Mouse (Mus musculus): Measurements from ENCODE around the gene Gprc5c. TPM values are rescaled to one million over a fixed set of nuclear protein-coding genes. Genes with fewer than 3 reads are reported as not detected.

Gene Gprc5c
- polyA plus RNA-seq, 1 experiment from 2014 or later = 23.5 TPM

GRCm38 (mm10) chr11:114823199-114823725 is 27.7 kb upstream of the Gprc5c start:
- H3K9ac ChIP-seq (replicated peaks; ENCODE audit: low read depth, low read length) = no peak overlapping the region; the same call in 1 of the 2 replicates
- no peak overlapping the region for H3K4me2 ChIP-seq (replicated peaks; ENCODE audit: low read depth, low read length)
- no peaks in the 10 kb centered on the region for H3K27me3 ChIP-seq (ENCODE audit: control insufficient read depth, insufficient read depth, low read length)
- H3K36me3 ChIP-seq (ENCODE audit: control insufficient read depth, insufficient read depth, low read length) = no peaks in the 10 kb centered on the region
- H3K27ac ChIP-seq (ENCODE audit: low read length) = no peak overlapping the region
- peaks cover 15% of the 10 kb centered on the region for H3K4me1 ChIP-seq (ENCODE audit: control insufficient read depth, insufficient read depth, low read length)
- no peak overlapping the region for H3K4me3 ChIP-seq (ENCODE audit: low read depth, low read length)
- WGBS = 6% methylated on average over 11 of the region's 11 CpGs
- no peaks in the 10 kb centered on the region for H3K9me3 ChIP-seq (ENCODE audit: control insufficient read depth, low read depth, low read length)
- no peak for ATAC-seq (ENCODE audit: insufficient number of reproducible peaks, insufficient read depth, low FRiP score, low read depth)

- Histone ChIP-seq H3K27ac (ENCODE audit: low read length) (no peak overlapping the region; the same call in 1 of the 2 replicates), H3K4me3 (ENCODE audit: low read depth, low read length) (no peak overlapping the region), H3K4me1 (ENCODE audit: control insufficient read depth, insufficient read depth, low read length) (peaks cover 26% of the 10 kb centered on the region), H3K4me2 (replicated peaks; ENCODE audit: low read depth, low read length) (no peak overlapping the region), H3K36me3 (ENCODE audit: control insufficient read depth, insufficient read depth, low read length) (no peaks in the 10 kb centered on the region), H3K9me3 (ENCODE audit: control insufficient read depth, low read depth, low read length) (no peaks in the 10 kb centered on the region), H3K27me3 (ENCODE audit: control insufficient read depth, insufficient read depth, low read length) (no peaks in the 10 kb centered on the region), H3K9ac (replicated peaks; ENCODE audit: low read depth, low read length) (no peak overlapping the region)
- no peak for ATAC-seq (ENCODE audit: insufficient number of reproducible peaks, insufficient read depth, low FRiP score, low read depth)
- 41% methylated on average over 5 of the region's 5 CpGs for WGBS
These were observed 24.3 kb upstream of the Gprc5c start for GRCm38 (mm10) chr11:114826686-114827085.

DNA sequence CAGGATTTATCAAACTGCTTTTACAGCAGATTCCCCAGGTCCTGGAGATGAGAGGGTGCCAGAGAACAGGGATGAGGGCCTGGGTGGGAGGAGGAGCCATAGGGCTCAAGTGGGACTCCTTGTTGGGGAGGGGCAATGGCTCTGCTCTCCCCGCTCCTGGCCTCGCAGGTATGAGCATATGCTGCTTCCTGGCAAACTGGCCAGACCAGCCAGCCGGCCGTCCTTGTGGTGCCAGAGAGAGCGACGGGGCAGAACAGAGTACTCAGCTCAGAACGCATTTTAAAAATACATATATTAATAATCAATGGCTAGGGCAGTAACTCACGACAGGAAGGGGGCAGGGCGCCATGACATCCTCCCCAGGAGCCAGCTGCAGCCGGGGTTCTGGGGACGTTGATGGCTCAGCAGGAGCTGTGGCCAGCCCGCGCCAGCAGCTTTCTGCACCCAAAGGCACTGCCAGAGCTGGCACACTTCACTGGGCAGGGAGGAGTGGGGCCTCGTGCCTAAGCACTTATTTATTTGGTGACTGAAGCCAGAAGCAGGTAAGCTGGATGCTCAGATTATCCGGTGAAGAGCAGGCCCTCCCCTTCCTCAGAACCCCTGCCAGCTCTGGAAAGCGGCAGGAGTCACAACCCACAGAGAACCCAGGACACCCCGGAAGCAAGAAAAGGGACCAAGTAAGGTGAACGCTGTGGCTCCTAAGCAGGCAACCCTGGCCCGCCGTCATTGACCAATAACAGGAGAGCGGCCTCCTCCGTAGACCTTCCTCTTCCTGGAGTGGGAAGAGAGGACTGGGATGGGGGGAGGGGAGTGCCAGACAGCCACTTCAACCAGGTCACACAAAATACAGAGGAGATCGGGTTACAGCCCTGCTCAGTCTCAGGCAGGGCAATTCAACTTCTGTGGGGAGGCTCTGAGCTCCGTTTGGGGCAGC is 21.2 kb upstream of the Gprc5c start:
- 4% methylated on average over 24 of the region's 24 CpGs for WGBS
- Histone ChIP-seq H3K4me1 (ENCODE audit: control insufficient read depth, insufficient read depth, low read length) (peaks cover 14% of the 10 kb centered on the region), H3K27ac (ENCODE audit: low read length) (peak overlapping the region; percentile 89), H3K27me3 (ENCODE audit: control insufficient read depth, insufficient read depth, low read length) (no peaks in the 10 kb centered on the region), H3K4me2 (replicated peaks; ENCODE audit: low read depth, low read length) (peak overlapping the region; percentile 68), H3K9ac (replicated peaks; ENCODE audit: low read depth, low read length) (peak overlapping the region; percentile 18; the same call in 1 of the 2 replicates), H3K36me3 (ENCODE audit: control insufficient read depth, insufficient read depth, low read length) (no peaks in the 10 kb centered on the region), H3K9me3 (ENCODE audit: control insufficient read depth, low read depth, low read length) (no peaks in the 10 kb centered on the region), H3K4me3 (ENCODE audit: low read depth, low read length) (peak overlapping the region; percentile 15)
- ATAC-seq (ENCODE audit: insufficient number of reproducible peaks, insufficient read depth, low FRiP score, low read depth) = peak; percentile 81

GRCm38 (mm10) chr11:114830433-114830773 is 20.5 kb upstream of the Gprc5c start:
- Histone ChIP-seq H3K4me2 (replicated peaks; ENCODE audit: low read depth, low read length) (peak overlapping the region; percentile 68), H3K4me1 (ENCODE audit: control insufficient read depth, insufficient read depth, low read length) (peaks cover 14% of the 10 kb centered on the region), H3K4me3 (ENCODE audit: low read depth, low read length) (0 out of 2 replicates have a peak overlapping the region, but pooled peaks have one; percentile 15), H3K27me3 (ENCODE audit: control insufficient read depth, insufficient read depth, low read length) (no peaks in the 10 kb centered on the region), H3K9ac (replicated peaks; ENCODE audit: low read depth, low read length) (no peak overlapping the region), H3K27ac (ENCODE audit: low read length) (peak overlapping the region; percentile 89), H3K9me3 (ENCODE audit: control insufficient read depth, low read depth, low read length) (no peaks in the 10 kb centered on the region), H3K36me3 (ENCODE audit: control insufficient read depth, insufficient read depth, low read length) (no peaks in the 10 kb centered on the region)
- peak; percentile 5; the same call in 1 of the 2 replicates for ATAC-seq (ENCODE audit: insufficient number of reproducible peaks, insufficient read depth, low FRiP score, low read depth)
- WGBS = 13% methylated on average over 8 of the region's 8 CpGs

- Histone ChIP-seq H3K4me2 (replicated peaks; ENCODE audit: low read depth, low read length) (no peak overlapping the region), H3K4me1 (ENCODE audit: control insufficient read depth, insufficient read depth, low read length) (peaks cover 14% of the 10 kb centered on the region), H3K27me3 (ENCODE audit: control insufficient read depth, insufficient read depth, low read length) (no peaks in the 10 kb centered on the region), H3K27ac (ENCODE audit: low read length) (no peak overlapping the region), H3K36me3 (ENCODE audit: control insufficient read depth, insufficient read depth, low read length) (no peaks in the 10 kb centered on the region), H3K9me3 (ENCODE audit: control insufficient read depth, low read depth, low read length) (no peaks in the 10 kb centered on the region), H3K4me3 (ENCODE audit: low read depth, low read length) (no peak overlapping the region), H3K9ac (replicated peaks; ENCODE audit: low read depth, low read length) (no peak overlapping the region)
- WGBS = 46% methylated on average over 5 of the region's 5 CpGs
- ATAC-seq (ENCODE audit: insufficient number of reproducible peaks, insufficient read depth, low FRiP score, low read depth) = no peak
These were observed 17.8 kb upstream of the Gprc5c start for GRCm38 (mm10) chr11:114833166-114833565.

DNA sequence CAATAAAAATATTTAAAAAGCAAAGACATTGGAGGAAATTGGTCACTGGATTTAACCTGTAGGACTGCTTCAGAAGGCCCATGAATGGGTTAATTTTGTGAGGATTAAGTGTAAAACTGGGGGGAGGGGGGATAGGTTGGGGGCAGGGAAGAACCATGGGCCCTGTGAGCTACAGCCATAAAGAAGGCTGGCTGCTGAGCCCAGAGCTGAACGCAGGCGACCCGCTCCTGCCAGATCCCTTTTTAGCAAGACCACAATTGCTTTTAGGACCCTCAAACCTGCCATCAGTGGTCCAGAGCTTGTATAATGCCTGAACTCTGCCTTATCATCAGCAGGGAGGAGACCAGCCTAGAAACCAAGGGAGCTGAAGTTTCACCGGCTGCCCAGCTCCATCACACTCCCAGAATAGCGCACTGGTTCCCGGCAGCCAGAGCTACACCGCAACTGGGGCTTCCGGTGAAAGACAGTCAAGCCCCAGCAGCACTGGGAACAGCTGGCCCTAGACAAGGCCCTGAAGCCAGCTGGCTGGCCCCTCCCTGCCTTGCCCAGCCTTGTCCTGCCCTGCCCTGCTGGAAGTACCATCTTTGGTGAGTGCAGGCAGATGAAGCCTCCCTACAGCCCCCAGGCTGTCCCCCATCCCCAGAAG is 7.0 kb upstream of the Gprc5c start:
- Histone ChIP-seq H3K36me3 (ENCODE audit: control insufficient read depth, insufficient read depth, low read length) (no peaks in the 10 kb centered on the region), H3K27me3 (ENCODE audit: control insufficient read depth, insufficient read depth, low read length) (no peaks in the 10 kb centered on the region), H3K4me2 (replicated peaks; ENCODE audit: low read depth, low read length) (0 out of 2 replicates have a peak overlapping the region, but pooled peaks have one; percentile 5), H3K9ac (replicated peaks; ENCODE audit: low read depth, low read length) (no peak overlapping the region), H3K9me3 (ENCODE audit: control insufficient read depth, low read depth, low read length) (no peaks in the 10 kb centered on the region), H3K27ac (ENCODE audit: low read length) (peak overlapping the region; percentile 44; the same call in 1 of the 2 replicates), H3K4me1 (ENCODE audit: control insufficient read depth, insufficient read depth, low read length) (peaks cover 13% of the 10 kb centered on the region), H3K4me3 (ENCODE audit: low read depth, low read length) (no peak overlapping the region)
- ATAC-seq (ENCODE audit: insufficient number of reproducible peaks, insufficient read depth, low FRiP score, low read depth) = no peak
- 9% methylated on average over 8 of the region's 8 CpGs for WGBS

DNA sequence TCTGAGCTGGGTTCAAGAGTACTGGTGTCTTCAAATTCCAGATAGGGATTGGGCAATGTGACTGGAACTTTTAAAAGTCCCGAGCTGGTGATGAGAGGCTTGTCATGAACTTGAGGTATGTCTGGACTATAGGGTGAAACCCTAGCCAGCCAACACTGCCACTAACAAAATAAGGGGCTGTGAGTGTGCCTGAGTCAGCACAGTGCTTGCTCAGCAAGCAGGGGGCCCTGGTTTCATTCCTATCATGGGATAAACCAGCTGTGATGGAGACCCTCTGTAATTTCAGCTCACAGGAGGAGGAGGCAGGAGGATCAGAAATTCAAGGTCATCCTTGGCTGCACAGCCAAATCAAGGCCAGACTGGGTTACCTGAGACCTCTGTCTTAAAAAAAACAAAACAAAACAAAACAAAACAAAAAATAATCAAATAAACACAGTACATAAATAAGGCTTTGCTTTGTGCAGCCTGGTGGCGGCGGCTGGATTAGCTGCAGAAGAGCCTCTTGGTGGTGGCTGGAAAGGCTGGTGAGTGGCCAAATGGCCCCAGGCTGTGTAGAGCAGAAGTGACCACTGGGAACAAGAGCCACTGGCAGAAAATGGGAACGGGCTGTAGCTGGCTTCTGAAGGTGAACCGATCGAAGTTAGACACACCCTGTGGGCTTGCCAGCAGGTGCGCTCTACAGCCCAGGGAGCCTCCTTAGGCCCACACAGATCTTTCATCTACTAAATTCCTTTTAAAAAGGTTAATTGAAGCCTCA is 6.3 kb upstream of the Gprc5c start:
- Histone ChIP-seq H3K9me3 (ENCODE audit: control insufficient read depth, low read depth, low read length) (no peaks in the 10 kb centered on the region), H3K4me1 (ENCODE audit: control insufficient read depth, insufficient read depth, low read length) (peaks cover 15% of the 10 kb centered on the region), H3K4me2 (replicated peaks; ENCODE audit: low read depth, low read length) (no peak overlapping the region), H3K36me3 (ENCODE audit: control insufficient read depth, insufficient read depth, low read length) (no peaks in the 10 kb centered on the region), H3K9ac (replicated peaks; ENCODE audit: low read depth, low read length) (no peak overlapping the region), H3K4me3 (ENCODE audit: low read depth, low read length) (no peak overlapping the region), H3K27me3 (ENCODE audit: control insufficient read depth, insufficient read depth, low read length) (no peaks in the 10 kb centered on the region), H3K27ac (ENCODE audit: low read length) (peak overlapping the region; percentile 44; the same call in 1 of the 2 replicates)
- no peak for ATAC-seq (ENCODE audit: insufficient number of reproducible peaks, insufficient read depth, low FRiP score, low read depth)
- 60% methylated on average over 7 of the region's 7 CpGs for WGBS

DNA sequence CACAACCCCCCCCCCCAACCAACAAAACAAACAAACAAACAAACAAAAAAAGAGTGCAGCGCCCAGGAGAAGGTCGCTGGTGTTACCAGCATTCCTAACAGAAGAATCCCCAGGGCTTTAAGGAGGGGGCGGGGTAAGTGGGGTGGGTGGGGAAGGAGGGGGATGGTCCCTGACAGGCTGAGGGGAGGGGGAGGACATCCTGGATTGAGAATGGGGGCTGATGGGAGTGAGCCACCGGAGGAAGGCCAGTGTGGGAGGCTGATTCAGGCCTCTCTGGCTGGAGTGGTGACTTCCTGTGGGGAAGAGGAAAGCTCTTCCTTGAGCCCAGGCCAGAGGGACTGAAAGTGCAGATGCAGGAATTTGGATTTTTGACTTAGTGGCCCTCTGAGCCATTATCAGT is 4.6 kb upstream of the Gprc5c start:
- Histone ChIP-seq H3K4me1 (ENCODE audit: control insufficient read depth, insufficient read depth, low read length) (peaks cover 24% of the 10 kb centered on the region), H3K4me3 (ENCODE audit: low read depth, low read length) (no peak overlapping the region), H3K4me2 (replicated peaks; ENCODE audit: low read depth, low read length) (no peak overlapping the region), H3K9ac (replicated peaks; ENCODE audit: low read depth, low read length) (no peak overlapping the region), H3K36me3 (ENCODE audit: control insufficient read depth, insufficient read depth, low read length) (no peaks in the 10 kb centered on the region), H3K27ac (ENCODE audit: low read length) (no peak overlapping the region), H3K9me3 (ENCODE audit: control insufficient read depth, low read depth, low read length) (no peaks in the 10 kb centered on the region), H3K27me3 (ENCODE audit: control insufficient read depth, insufficient read depth, low read length) (no peaks in the 10 kb centered on the region)
- WGBS = 77% methylated on average over 4 of the region's 4 CpGs
- no peak for ATAC-seq (ENCODE audit: insufficient number of reproducible peaks, insufficient read depth, low FRiP score, low read depth)

Measured in stomach, embryonic 14.5 days (tissue).